Mouse (Mus musculus): ENCODE results near the gene Reps2.

GRCm38 (mm10) chrX:162470213-162470612, 173.2 kb downstream of the Reps2 start:
- TF ChIP-seq POLR2A (IDR thresholded peaks at IDR 0.05; ENCODE audit: insufficient read depth, low read depth, low read length) (no peak), CTCF (IDR thresholded peaks at IDR 0.05; ENCODE audit: insufficient read depth, low read depth, low read length) (no peak)
